Mouse (Mus musculus) left cerebral cortex, postnatal 36 days (tissue): ENCODE data around the gene Ttyh1. TPM values are rescaled to one million over a fixed set of nuclear protein-coding genes. Genes with fewer than 3 reads are reported as not detected.

ENCODE experiments used
- DNase-seq, 2 experiments: peaks; one replicate each; pipeline ENCODE4 v3.0.0; 2021 to 2022; ENCODE audit warnings: low spot score in 2 of 2, mixed read lengths in 1 of 2
- intact Hi-C: fragments of 180-260 bp; cut with DNase I; formaldehyde crosslinking; loops from one replicate; pipeline ENCODE4 v1.15.1; 2025
- total RNA-seq, 2 experiments: library from RNA; stranded (reverse); gene quantifications; 2 replicates each; pipeline ENCODE4 v1.2.3; 2021

Ttyh1 gene
- total RNA-seq, 2 experiments from 2014 or later: 758 to 767 TPM

DNA sequence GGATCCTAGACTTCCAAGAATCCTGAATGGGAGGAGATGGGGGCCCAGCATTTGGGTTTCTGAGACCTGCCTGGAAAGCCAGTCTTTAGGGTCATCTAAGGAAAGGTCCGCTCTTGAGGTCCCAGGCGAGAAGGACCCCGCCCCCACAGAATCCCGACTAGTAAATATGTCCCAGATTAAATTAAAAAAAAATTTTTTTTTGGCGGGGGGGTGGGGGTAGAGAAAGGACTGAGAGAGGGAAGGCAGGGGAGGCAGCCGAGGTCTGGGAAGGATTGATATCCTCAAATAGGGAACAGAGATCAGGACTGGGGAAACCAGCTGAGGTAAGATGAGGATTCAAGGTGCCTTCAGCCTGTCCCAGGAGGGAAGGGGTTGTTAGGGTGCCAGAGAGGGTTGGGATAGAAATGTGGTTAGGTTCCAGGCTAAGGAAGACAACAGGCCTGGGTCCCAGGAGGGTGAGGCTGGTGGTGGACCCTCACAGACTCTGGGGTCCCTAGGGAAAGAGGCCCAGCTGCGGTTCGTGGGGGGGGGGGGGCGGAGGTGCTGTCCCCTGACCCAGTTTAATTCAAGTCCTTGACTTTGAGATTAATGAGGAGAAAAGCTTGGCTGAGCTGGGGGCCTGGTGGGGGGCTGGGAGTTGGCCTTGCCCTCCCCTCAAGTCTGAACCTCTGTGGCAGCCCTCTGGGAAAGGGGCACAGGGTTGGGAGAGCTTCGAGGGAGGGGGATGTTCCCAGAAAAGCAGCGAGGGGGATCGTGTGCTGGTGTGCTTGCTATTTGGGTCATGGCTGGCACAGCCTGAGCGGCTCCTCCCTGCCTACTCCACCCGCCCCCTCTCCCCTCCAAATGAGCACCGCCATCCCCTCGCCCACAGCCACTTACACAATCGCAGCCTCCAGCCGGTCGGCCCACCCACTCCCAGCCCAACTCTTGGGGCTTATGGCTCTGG lies 1.0 kb downstream of the Ttyh1 start:
- peak; percentile 66 to 75 for DNase-seq
- intact Hi-C loops: loop anchor here (5.0 kb wide), 1 partner anchor 33 kb away; no protein-coding TSS in a partner anchor

DNA sequence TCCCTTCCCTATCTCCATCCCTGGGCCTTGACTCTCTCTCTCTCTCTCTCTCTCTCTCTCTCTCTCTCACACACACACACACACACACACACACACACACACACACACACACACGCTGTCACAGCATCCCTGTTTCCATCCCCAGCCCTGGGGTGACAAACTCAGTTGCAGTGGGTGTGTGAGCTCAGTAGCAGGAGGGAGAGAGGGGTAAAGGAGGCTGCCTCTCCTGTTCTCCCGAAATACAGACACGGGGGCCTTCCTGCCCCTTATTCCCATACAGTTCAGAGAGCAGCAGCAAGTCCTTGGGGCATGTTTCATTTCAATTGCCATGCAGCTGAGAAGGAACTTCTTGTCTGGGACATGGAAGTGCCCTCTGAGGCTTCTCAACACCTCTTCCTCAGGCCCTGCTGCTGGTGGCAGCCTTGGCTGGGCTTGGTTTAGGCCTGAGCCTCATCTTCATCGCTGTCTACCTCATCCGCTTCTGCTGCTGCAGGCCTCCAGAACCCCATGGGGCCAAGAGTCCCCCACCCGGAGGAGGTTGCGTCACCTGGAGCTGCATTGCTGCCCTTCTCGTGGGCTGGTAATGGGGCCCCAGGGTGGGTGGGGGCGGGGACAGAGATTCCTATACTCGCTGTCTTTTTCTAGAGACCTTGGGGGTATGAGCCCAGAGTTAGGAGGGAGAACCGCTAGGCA lies 3.0 kb downstream of the Ttyh1 start:
- DNase-seq: no peak
- intact Hi-C loops: loop anchor here (2.0 to 5.0 kb wide), 2 partner anchors 15 to 35 kb away; partner anchors contain the start of gene Leng8

DNA sequence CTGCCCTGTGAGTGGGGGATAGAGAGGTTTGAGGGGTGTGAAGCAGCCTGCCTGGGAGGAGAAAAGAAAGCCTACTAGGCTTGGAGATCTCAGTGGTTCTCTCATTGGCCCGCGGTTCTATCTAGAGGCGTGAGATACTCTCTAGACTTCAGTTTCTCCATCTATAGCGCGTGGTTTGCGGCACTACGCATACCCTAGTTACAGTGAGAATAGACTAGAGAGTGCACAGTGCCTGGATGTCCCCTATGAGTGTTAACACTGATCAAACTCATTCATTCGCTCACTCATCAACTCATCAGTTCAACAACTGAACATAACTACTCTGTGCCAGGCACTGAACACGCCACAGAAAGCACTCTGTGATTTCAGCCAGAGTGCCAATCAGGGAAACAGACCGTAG lies 3.6 kb downstream of the Ttyh1 start:
- peak in 1 of 2 experiments; percentile 31 for DNase-seq
- intact Hi-C loops: loop anchor here (2.0 to 5.0 kb wide), 2 partner anchors 14 to 35 kb away; partner anchors contain the start of gene Leng8

DNA sequence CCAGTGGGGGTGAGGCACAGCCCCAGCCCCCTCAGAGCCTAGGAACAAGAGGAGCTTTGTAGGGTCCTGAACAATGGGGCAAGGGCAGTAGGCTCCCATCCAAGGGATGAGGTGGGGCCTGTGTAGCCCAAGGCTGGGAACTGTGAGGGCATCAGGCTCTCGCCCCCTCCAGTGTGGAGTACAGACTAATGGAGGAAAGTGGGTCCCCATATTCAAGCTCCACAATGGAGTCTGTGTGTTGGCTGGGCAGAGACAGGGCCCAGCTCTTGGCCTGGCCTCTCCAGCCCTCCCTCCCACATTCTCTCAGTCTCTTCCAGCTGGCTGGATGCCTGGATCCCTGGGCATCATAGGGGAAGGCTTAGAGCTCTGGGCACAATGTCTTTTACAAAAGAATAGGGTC lies 4.5 kb downstream of the Ttyh1 start:
- intact Hi-C loops: loop anchor here (2.0 to 5.0 kb wide), 2 partner anchors 13 to 36 kb away; partner anchors contain the start of gene Leng8
- DNase-seq: peak; percentile 73 to 75

DNA sequence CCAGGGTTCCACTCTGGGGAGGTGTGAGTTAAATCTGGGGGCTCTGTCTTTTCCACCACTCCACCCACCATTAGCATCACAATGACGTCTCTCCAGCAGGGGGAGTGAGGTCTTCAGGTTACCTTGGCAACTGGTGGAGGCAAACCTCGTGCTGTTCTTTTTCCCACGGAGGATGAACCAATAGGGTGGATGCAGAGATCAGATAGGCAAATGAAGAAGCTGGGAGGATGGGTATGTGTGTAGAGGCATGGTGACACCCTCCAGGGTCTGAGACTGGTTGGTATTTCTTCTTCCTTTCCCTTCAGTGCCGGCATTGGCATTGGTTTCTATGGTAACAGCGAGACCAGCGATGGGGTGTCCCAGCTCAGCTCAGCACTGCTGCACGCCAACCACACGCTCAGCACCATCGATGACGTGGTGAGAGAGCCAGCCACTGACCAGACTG lies 5.1 kb downstream of the Ttyh1 start:
- intact Hi-C loops: loop anchor here (5.0 kb wide), 1 partner anchor 37 kb away; no protein-coding TSS in a partner anchor
- DNase-seq: peak; percentile 84

DNA sequence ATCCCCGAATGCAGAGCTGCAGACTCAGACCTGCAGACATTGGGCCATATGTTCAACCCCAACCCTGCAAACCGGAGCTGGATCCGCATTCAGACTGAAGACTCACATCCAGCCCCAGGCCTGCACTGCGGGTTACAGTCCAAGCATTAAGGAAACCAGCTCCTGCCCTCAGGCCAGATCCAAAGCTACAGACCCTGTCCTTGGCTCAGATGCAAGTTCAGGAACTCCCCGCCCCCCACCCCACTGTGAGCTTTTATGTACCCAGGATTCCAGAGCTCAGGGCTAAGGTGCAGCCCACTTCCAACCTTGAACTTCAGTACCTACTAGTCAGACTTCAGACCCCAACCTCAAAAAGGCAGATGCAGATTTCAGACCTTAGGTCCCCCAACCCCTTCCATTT lies 5.6 kb downstream of the Ttyh1 start:
- intact Hi-C loops: loop anchor here (5.0 kb wide), 1 partner anchor 38 kb away; no protein-coding TSS in a partner anchor
- DNase-seq: no peak

- intact Hi-C loops: no loop called here
- DNase-seq: peak in 1 of 2 experiments; percentile 25
These were observed 6.1 kb downstream of the Ttyh1 start for GRCm38 (mm10) chr7:4125306-4125705.

GRCm38 (mm10) chr7:4126992-4127785 lies 8.0 kb downstream of the Ttyh1 start:
- DNase-seq: no peak
- intact Hi-C loops: no loop called here

- intact Hi-C loops: no loop called here
- peak in 1 of 2 experiments; percentile 4 for DNase-seq
These were observed 8.7 kb downstream of the Ttyh1 start for GRCm38 (mm10) chr7:4127894-4128293.

DNA sequence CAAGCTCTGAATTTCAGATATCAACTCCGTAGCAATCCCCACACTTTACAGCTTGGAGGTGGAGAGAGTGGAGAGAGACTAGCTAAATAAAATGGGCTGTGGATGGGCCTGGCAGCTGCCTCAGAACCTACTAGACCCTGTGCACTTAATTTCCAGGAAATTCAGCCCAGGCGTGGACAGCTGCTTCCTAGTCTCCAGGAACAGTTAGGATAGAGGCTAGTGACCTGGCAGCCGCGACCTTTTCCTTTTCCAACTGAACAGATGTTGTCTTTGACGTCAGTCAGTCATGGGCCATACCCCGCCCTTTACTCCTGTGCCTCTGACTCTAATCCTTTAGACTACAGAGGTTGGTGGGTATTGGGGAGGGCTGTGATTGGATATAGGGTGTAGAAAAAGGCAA lies 9.7 kb downstream of the Ttyh1 start:
- intact Hi-C loops: no loop called here
- peak in 1 of 2 experiments; percentile 7 for DNase-seq

DNA sequence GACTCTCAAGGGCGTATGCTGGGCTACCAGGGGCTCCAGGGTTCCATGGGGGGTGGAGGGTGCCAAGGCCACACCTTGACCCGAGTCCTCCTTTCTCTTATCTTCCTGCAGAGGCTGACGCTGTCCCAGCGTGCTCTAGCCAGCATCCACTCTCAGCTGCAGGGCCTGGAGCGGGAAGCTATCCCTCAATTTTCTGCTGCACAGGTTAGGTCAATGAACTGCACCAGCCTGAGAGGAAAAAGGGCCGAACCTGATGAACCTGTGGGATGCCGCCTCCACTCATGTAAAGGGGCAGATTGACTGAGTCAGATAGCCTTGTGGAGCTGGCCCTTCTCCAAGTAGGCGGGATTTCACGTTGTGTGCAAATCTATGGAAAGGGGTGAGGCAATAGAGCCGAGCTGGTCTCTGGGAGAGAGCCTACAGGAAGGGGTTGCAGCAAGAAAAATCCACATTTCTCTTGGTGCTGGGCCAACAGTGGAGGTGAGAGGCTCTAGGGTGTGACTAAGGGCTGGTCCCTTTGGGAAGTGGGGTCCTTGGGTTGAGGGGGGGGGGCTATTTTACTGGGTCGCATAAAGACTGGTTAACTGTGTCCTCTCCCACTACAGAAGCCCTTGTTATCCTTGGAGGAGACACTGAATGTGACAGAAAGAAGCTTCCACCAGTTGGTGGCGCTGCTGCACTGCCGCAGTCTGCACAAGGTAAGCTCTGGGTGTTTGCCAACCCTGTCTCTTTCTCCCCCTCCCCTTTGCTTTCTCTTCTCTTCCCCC lies 11.7 kb downstream of the Ttyh1 start:
- intact Hi-C loops: no loop called here

GRCm38 (mm10) chr7:4131964-4132363 lies 12.8 kb downstream of the Ttyh1 start:
- DNase-seq: peak in 1 of 2 experiments; percentile 26
- intact Hi-C loops: no loop called here

More for the DNA sequence above, 11.7 kb downstream of the Ttyh1 start:
- DNase-seq: peak; percentile 69 to 76

- DNase-seq: peak; percentile 71 to 72
- intact Hi-C loops: no loop called here
These were observed 13.4 kb downstream of the Ttyh1 start for GRCm38 (mm10) chr7:4132581-4132980.

- intact Hi-C loops: no loop called here
- no peak for DNase-seq
These were observed 13.8 kb downstream of the Ttyh1 start for GRCm38 (mm10) chr7:4132998-4133397.

DNA sequence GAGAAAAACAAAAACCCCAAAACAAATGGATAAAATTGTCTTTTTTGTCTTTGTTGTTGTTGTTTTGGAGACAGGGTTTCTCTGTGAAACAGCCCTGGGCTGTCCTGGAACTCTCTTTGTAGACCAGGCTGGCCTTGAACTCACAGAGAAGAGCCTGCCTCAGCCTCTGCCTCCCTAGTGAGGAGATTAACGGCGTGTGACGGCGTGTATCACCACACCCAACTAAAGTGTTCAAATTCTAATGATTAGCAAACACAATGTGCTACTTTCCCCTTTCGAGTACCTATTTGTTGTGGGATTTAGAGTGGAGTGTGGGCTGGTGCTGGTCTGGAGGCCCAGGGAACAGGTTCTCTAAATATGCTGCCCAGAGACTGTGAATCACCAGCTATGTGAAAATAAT lies 15.7 kb downstream of the Ttyh1 start:
- DNase-seq: no peak
- intact Hi-C loops: no loop called here

GRCm38 (mm10) chr7:4136404-4136770 lies 17.2 kb downstream of the Ttyh1 start:
- no peak for DNase-seq
- intact Hi-C loops: loop anchor here (2.0 kb wide), 1 partner anchor 14 kb away; no protein-coding TSS in a partner anchor

DNA sequence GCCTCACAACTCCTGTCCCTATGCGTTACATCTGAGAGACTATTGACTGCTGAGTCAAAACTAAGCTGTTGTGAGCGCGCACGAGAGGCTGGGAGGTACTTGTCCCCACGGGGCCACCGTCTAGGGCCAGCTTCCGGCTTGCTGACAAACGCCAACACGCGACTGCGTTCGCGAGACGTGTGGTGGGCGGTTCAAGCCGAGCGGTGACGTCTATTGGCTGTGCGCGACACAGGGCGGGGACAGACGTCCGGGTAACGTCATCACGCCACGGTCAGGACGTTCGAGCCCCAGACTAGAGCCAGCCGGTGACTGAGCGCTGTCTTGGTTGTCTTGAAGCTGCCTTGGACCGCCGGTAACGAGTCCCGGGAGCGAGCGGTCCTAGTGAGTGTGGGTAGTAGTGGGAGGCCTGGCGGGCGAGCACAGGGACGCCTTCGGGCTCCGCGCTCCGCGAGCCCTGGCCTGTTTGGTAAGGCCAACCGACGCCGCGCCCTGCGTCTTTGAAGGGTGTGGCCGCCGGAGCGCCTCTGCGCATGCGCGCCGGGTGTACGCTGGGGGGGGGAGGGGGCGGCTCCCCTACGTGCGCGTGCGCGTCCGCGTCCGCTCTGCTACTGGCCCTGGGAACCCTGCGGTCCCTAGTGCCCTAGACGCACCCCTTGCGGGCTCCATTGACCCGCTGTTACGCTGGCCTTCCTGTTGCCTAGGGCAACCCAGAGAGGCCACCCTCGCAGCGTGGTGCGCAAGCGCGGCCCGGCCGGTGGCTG lies 17.7 kb downstream of the Ttyh1 start, which contains the start of gene Leng8:
Leng8 (plus strand) TSS at position 269 of the 761 bp plus-strand sequence.
- DNase-seq: peak; percentile 100
- intact Hi-C loops: loop anchor here (2.0 kb wide), 1 partner anchor 14 kb away; no protein-coding TSS in a partner anchor

DNA sequence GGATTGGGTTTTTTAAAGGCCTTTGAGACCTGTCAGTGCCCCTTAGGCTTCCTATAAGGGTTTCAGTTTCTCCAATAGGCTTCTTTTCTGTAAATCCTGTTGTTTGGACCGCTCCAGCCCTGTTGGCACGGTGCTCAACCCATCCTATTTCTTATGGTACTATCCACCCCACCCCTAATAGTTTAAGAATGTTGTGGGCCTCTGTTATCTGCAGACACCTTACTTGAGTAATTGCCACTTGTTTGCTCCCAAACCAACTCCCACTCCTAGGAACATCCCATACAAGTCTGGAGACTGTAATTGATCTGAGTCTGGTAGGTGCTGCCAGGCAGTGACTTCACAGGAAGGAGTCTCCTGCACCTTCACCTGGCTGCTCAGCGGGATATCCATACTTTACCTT lies 18.5 kb downstream of the Ttyh1 start:
- no peak for DNase-seq
- intact Hi-C loops: loop anchor here (2.0 kb wide), 1 partner anchor 15 kb away; no protein-coding TSS in a partner anchor
